Mouse (Mus musculus) G1E (cell line): ENCODE measurements around the gene C1qtnf1. TPM values are rescaled to one million over a fixed set of nuclear protein-coding genes. Genes with fewer than 3 reads are reported as not detected.

ENCODE experiments used
- ATAC-seq: 2 replicates; pipeline ENCODE4 v1.8.0; 2016; ENCODE audit warnings: mild to moderate bottlenecking; ENCODE audit not compliant: insufficient number of reproducible peaks, poor library complexity, low FRiP score, severe bottlenecking; ENCODE audit errors: extremely low read depth
- DNase-seq: peaks from one replicate; pipeline ENCODE4 v3.0.0; 2012; ENCODE audit warnings: low spot score
- H3K27me3 ChIP-seq: 2 replicates; pipeline ENCODE4 v1.6.1; 2012; ENCODE audit warnings: mild to moderate bottlenecking, low read length, inconsistent platforms; ENCODE audit not compliant: insufficient read depth
- H3K36me3 ChIP-seq: replicated peaks from 2 replicates; pipeline ENCODE3; 2012; ENCODE audit warnings: mild to moderate bottlenecking, inconsistent platforms
- H3K4me1 ChIP-seq: 2 replicates; pipeline ENCODE4 v1.6.1; 2012; ENCODE audit warnings: low read depth, low read length, inconsistent platforms, mixed read lengths; ENCODE audit not compliant: insufficient read depth
- H3K4me3 ChIP-seq: 2 replicates; pipeline ENCODE4 v1.5.1; 2012; ENCODE audit warnings: low read depth, mild to moderate bottlenecking, inconsistent platforms, low read length, moderate library complexity, mixed read lengths
- H3K9me3 ChIP-seq: replicated peaks from 2 replicates; pipeline ENCODE4 v1.6.1; 2012; ENCODE audit warnings: inconsistent platforms
- CTCF ChIP-seq: IDR thresholded peaks from 2 replicates; pipeline ENCODE4 v1.5.1; 2012; ENCODE audit warnings: low read depth, low read length, inconsistent platforms, mixed read lengths
- GATA1 ChIP-seq: IDR thresholded peaks from 2 replicates; pipeline ENCODE4 v1.6.1; 2012; ENCODE audit warnings: borderline replicate concordance, low read length, inconsistent platforms, mixed read lengths
- GATA2 ChIP-seq: IDR thresholded peaks from 2 replicates; pipeline ENCODE4 v1.6.1; 2012; ENCODE audit warnings: low read depth, low read length, inconsistent platforms, borderline replicate concordance
- POLR2AphosphoS5 ChIP-seq: IDR thresholded peaks from 2 replicates; pipeline ENCODE4 v1.6.1; 2012; ENCODE audit warnings: low read depth, low read length, inconsistent platforms; ENCODE audit not compliant: insufficient replicate concordance
- TAL1 ChIP-seq: conservative IDR thresholded peaks from 2 replicates; pipeline ENCODE4 v1.6.1; 2012; ENCODE audit warnings: low read depth, low read length, inconsistent platforms, mixed read lengths
- polyA plus RNA-seq: library from polyadenylated mRNA; stranded (reverse); fragments of >175 nt; gene quantifications from 2 replicates; pipeline ENCODE4 v1.2.3, GENCODE M21; 2012
- total RNA-seq, 2 experiments: library from RNA; stranded (forward) in 1 of 2; stranded (reverse) in 1 of 2; fragments of 200-1000 nt in 1 of 2; fragments of >200 nt in 1 of 2; fragmentation: Nextera tagmentation in 1 of 2; gene quantifications; 2 replicates each; pipeline ENCODE4 v1.2.3; 2014 to 2017

C1qtnf1 gene
- total and polyA plus RNA-seq, 3 experiments: 0.11 TPM; not detected in 2

DNA sequence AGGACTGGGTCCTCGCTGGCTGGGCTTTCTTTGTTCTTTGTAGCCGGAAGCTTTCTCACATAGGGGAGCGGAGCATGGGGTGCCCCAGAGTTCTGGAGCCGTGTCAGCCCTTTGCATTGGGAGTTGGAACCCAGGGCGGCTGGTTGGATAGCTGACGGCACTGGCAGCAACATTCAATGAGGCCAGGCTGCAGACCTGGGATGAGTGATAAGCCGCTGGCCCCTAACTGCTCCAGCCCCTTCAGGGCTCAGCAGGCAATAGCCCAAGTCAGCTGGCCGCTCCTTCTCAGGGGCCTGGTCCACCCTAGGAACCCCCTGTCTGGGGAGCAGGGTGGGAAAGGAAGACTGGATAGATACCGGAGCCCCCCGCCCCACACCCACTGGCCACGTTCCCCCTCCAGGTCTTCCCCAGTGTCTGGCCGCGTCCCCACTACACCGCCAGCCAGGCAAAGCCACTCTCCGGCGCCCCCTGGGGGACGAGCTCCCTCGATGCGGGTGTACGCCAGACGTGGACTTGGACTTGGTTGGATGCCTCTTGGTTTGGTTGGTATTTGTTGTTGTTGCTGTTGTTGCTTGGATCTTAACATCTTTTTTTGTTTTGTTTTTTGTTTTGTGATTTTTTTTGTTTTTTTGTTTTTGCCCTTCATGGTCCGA lies 62.7 kb downstream of the C1qtnf1 start:
- DNase-seq: no peak
- Histone ChIP-seq H3K4me1 (no peaks in the 10 kb centered on the region), H3K9me3 (peaks cover 45% of the 10 kb centered on the region), H3K4me3 (no peak overlapping the region), H3K36me3 (peaks cover 29% of the 10 kb centered on the region), H3K27me3 (peaks cover 3% of the 10 kb centered on the region; the same call in 1 of the 2 replicates)
- no peak for ATAC-seq
- no peak for TF ChIP-seq TAL1
- no peak for TF ChIP-seq CTCF
- no peak for TF ChIP-seq GATA2
- TF ChIP-seq GATA1: no peak
- no peak for TF ChIP-seq POLR2AphosphoS5

DNA sequence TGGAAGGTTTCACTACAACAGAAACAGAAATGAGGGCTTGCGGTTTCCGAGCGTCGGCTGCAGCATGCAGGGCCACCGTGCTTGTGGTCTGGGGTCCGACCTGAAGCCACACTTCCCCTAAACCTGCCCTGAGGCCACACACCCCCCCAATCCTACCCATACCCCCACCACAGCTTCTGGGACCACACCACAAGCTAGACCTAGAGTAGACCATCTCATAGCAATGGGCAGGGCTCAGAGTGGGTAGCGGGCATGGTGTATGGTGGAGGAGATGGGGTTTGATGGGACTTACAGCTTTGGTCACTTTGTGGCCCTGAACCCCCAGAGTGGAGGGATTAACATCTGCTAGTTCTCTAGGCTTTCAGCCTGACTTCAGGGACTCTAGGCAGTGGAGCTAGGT lies 63.2 kb downstream of the C1qtnf1 start:
- Histone ChIP-seq H3K27me3 (peaks cover 3% of the 10 kb centered on the region; the same call in 1 of the 2 replicates), H3K4me1 (no peaks in the 10 kb centered on the region)
- ATAC-seq: no peak

DNA sequence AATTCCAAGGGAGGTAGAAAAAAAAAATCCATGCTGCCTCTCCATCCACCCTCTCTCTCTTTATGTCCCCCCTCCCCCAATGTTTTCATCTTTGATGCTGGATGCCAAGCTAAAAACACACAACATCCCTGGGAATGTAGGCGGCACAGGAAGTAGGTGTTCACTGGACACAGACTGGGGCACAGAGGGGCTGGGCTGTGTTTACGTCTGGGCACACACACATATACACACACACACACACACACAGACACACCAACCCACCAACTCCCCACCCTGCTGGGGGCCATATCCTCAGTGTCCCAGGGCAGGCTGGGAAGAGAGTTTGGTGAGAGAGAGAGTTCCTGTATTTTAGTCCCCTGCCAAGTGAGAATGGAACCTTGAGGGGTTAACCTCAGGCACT lies 65.5 kb downstream of the C1qtnf1 start:
- H3K36me3 ChIP-seq: peaks cover 1% of the 10 kb centered on the region
- ATAC-seq (no peak), DNase-seq (no peak)
- TF ChIP-seq GATA1 (no peak), CTCF (no peak), POLR2AphosphoS5 (no peak), GATA2 (no peak), TAL1 (no peak)
- peaks cover 69% of the 10 kb centered on the region for H3K9me3 ChIP-seq
- H3K27me3 ChIP-seq: peaks cover 3% of the 10 kb centered on the region; the same call in 1 of the 2 replicates
- H3K4me1 ChIP-seq: no peaks in the 10 kb centered on the region
- no peak overlapping the region for H3K4me3 ChIP-seq

More for the DNA sequence above, 63.2 kb downstream of the C1qtnf1 start:
- no peak overlapping the region for H3K4me3 ChIP-seq
- DNase-seq: no peak
- peaks cover 24% of the 10 kb centered on the region for H3K36me3 ChIP-seq
- no peak for TF ChIP-seq POLR2AphosphoS5
- no peak for TF ChIP-seq TAL1
- no peak for TF ChIP-seq GATA2
- TF ChIP-seq GATA1: no peak
- peaks cover 50% of the 10 kb centered on the region for H3K9me3 ChIP-seq

DNA sequence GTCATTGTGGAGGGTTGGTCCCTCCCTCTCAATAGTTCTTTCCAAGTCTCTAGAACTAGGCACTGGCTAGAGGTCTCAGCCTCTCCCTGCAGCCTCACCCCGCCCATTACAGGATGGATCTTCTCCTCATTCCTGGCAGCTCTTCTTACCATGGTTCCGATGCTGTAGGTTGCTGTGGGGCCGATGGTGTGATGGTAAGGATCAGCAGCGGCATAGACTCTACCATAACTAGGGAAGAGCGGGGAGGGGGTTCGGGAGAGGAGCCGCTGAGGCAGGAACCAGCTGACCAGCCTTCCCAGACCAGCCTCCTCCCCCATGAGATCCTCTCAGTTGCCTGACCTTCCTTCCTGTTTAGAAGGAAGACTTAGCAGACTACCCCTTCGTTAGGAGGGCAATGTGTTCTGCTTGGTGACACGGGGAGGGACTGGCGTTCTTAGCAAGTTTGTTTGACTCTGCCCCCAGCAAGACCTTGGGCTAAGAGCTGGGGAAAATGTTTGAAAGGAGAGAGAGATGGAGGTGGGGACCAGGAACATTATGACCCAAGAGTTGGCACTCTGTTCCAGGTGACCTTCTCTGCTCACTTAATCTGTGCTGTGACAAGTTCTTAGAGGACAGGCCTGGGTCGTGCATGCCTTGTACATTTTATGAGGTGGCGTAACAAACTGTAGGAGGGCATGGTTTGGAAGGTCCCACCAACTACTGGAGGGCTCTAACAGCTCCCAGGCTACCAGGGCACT lies 66.2 kb downstream of the C1qtnf1 start:
- TF ChIP-seq GATA2: no peak
- no peak for TF ChIP-seq GATA1
- TF ChIP-seq POLR2AphosphoS5: no peak
- no peak for TF ChIP-seq TAL1
- TF ChIP-seq CTCF: no peak
- no peak for ATAC-seq
- H3K27me3 ChIP-seq: peaks cover 3% of the 10 kb centered on the region; the same call in 1 of the 2 replicates
- peaks cover 69% of the 10 kb centered on the region for H3K9me3 ChIP-seq
- H3K36me3 ChIP-seq: no peaks in the 10 kb centered on the region
- H3K4me3 ChIP-seq: no peak overlapping the region
- H3K4me1 ChIP-seq: no peaks in the 10 kb centered on the region
- no peak for DNase-seq

DNA sequence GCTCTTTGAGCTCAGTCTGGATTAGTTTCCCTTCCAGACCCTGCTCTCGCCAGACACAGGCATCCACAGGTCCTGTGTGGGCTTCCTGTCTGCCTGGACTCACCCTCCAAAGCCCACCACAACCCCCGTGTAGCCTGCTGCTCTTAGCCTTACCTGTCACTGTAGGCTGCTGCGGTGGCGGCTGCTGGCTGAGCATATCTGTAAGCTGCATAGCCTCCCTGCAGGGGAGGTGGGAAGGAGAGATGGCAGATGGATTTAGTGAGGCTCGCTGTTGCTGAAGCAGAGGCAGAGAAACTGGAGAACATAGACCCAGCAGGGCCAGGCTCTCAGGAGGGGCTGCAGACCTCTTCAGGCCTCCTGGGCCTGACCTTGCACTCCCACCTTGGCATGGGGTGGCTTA lies 67.1 kb downstream of the C1qtnf1 start:
- H3K9me3 ChIP-seq: peaks cover 74% of the 10 kb centered on the region
- no peak for ATAC-seq
- H3K27me3 ChIP-seq: peaks cover 3% of the 10 kb centered on the region; the same call in 1 of the 2 replicates
- H3K4me1 ChIP-seq: no peaks in the 10 kb centered on the region
- no peak for TF ChIP-seq POLR2AphosphoS5
- no peak for TF ChIP-seq GATA2
- no peak for TF ChIP-seq CTCF
- no peak for TF ChIP-seq GATA1
- TF ChIP-seq TAL1: no peak
- H3K36me3 ChIP-seq: no peaks in the 10 kb centered on the region
- no peak overlapping the region for H3K4me3 ChIP-seq
- DNase-seq: no peak

DNA sequence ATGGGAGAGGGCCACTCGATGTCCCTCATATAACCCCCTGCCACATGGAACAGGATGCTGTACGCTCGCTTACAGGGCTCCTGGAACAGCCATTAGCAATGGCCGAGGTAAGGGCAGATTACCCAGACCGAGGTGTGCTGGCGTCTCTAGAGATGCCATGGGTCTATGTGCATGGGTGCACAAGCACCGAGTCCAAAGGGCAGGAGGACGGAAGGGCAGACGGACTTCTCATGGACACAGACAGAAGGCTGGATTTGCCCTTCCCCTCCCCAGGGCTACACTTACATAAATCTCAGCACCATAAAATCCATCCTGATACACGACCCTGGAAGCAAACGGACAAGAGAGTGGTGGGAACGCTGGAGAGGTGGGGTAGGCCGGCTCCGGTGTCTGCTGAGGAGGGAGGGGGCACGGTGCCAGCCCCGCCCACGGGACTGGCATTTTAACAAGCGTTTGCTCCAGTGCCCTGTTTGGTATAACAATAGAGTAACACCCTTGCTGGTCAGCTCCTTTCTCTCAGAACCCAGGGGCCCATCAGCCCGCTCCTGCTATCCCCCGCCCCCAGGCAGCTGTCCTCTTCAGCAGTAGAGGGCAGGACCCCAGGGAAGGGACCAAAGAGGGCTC lies 68.2 kb downstream of the C1qtnf1 start:
- no peak for TF ChIP-seq TAL1
- TF ChIP-seq GATA1: no peak
- no peak for TF ChIP-seq GATA2
- no peak for TF ChIP-seq CTCF
- no peak for TF ChIP-seq POLR2AphosphoS5
- ATAC-seq: no peak
- peaks cover 74% of the 10 kb centered on the region for H3K9me3 ChIP-seq
- H3K4me1 ChIP-seq: no peaks in the 10 kb centered on the region
- no peak overlapping the region for H3K4me3 ChIP-seq
- H3K27me3 ChIP-seq: peaks cover 3% of the 10 kb centered on the region; the same call in 1 of the 2 replicates
- no peaks in the 10 kb centered on the region for H3K36me3 ChIP-seq
- DNase-seq: no peak

Other genes with a start within 250 kb of the C1qtnf1 start
- gene Cyth1, start 179.6 kb upstream of the C1qtnf1 start, total RNA-seq (2014; fragmentation: Nextera tagmentation): 4.0 and 4.5 TPM in 2 replicates
- gene Cyth1, start 179.6 kb upstream of the C1qtnf1 start, total RNA-seq (2017): 7.1 and 7.7 TPM in 2 replicates
- 2.7 and 3.1 TPM in 2 replicates for gene Cyth1, start 179.6 kb upstream of the C1qtnf1 start, polyA plus RNA-seq
- 27.1 and 36.5 TPM in 2 replicates for gene Usp36, start 138.0 kb upstream of the C1qtnf1 start, total RNA-seq (2014; fragmentation: Nextera tagmentation)
- 6.2 and 8.0 TPM in 2 replicates for gene Usp36, start 138.0 kb upstream of the C1qtnf1 start, total RNA-seq (2017)
- 55.1 and 60.6 TPM in 2 replicates for gene Usp36, start 138.0 kb upstream of the C1qtnf1 start, polyA plus RNA-seq
- gene Cep295nl, start 85.7 kb upstream of the C1qtnf1 start, total RNA-seq (2014; fragmentation: Nextera tagmentation): not detected in 2 replicates
- gene Cep295nl, start 85.7 kb upstream of the C1qtnf1 start, total RNA-seq (2017): 0.11 TPM in 1 of 2 replicates, not detected in the other
- gene Cep295nl, start 85.7 kb upstream of the C1qtnf1 start, polyA plus RNA-seq: not detected in 2 replicates
- gene Timp2, start 72.5 kb upstream of the C1qtnf1 start, total RNA-seq (2014; fragmentation: Nextera tagmentation): not detected in 2 replicates
- gene Timp2, start 72.5 kb upstream of the C1qtnf1 start, total RNA-seq (2017): 0.06 TPM in 1 of 2 replicates, not detected in the other
- gene Timp2, start 72.5 kb upstream of the C1qtnf1 start, polyA plus RNA-seq: not detected in 2 replicates
- gene Lgals3bp, start 26.1 kb upstream of the C1qtnf1 start, total RNA-seq (2014; fragmentation: Nextera tagmentation): 8.1 and 8.4 TPM in 2 replicates
- 24.5 and 25.7 TPM in 2 replicates for gene Lgals3bp, start 26.1 kb upstream of the C1qtnf1 start, total RNA-seq (2017)
- 9.0 and 9.5 TPM in 2 replicates for gene Lgals3bp, start 26.1 kb upstream of the C1qtnf1 start, polyA plus RNA-seq
- gene Cant1, start 9.1 kb upstream of the C1qtnf1 start, total RNA-seq (2014; fragmentation: Nextera tagmentation): 16.4 and 16.5 TPM in 2 replicates
- 14.9 and 16.4 TPM in 2 replicates for gene Cant1, start 9.1 kb upstream of the C1qtnf1 start, total RNA-seq (2017)
- gene Cant1, start 9.1 kb upstream of the C1qtnf1 start, polyA plus RNA-seq: 47.2 and 64.3 TPM in 2 replicates
- 3.8 and 4.4 TPM in 2 replicates for gene Engase, start 48.6 kb downstream of the C1qtnf1 start, total RNA-seq (2014; fragmentation: Nextera tagmentation)
- 4.1 and 4.3 TPM in 2 replicates for gene Engase, start 48.6 kb downstream of the C1qtnf1 start, total RNA-seq (2017)
- 25.2 and 27.9 TPM in 2 replicates for gene Engase, start 48.6 kb downstream of the C1qtnf1 start, polyA plus RNA-seq